Mouse (Mus musculus) layer of hippocampus, postnatal 14 days (tissue): ENCODE results near the gene Tmtc1. TPM values are rescaled to one million over a fixed set of nuclear protein-coding genes. Genes with fewer than 3 reads are reported as not detected.

Source experiments
- DNase-seq, 2 experiments: peaks; one replicate each; pipeline ENCODE4 v3.0.0; 2021 to 2022; ENCODE audit warnings: low spot score in 2 of 2, mixed read lengths in 1 of 2
- total RNA-seq, 2 experiments: library from RNA; stranded (reverse); gene quantifications; 2 replicates each; pipeline ENCODE4 v1.2.3; 2021

Gene Tmtc1
- total RNA-seq, 2 experiments from 2014 or later = 26.4 to 27.1 TPM

GRCm38 (mm10) chr6:148436441-148437001, 7.7 kb downstream of the Tmtc1 start:
- DNase-seq = no peak

- DNase-seq = peak in 1 of 2 experiments; percentile 33
Measured at GRCm38 (mm10) chr6:148421577-148421976, 22.6 kb downstream of the Tmtc1 start.

GRCm38 (mm10) chr6:148420387-148420786, 23.8 kb downstream of the Tmtc1 start:
- DNase-seq = no peak

GRCm38 (mm10) chr6:148416597-148416996, 27.6 kb downstream of the Tmtc1 start:
- DNase-seq = no peak

- no peak for DNase-seq
Measured at GRCm38 (mm10) chr6:148413638-148414037, 30.6 kb downstream of the Tmtc1 start.

GRCm38 (mm10) chr6:148406792-148407490, 37.2 kb downstream of the Tmtc1 start:
- no peak for DNase-seq

- no peak for DNase-seq
Measured at GRCm38 (mm10) chr6:148405599-148405998, 38.6 kb downstream of the Tmtc1 start.

GRCm38 (mm10) chr6:148404500-148404899, 39.7 kb downstream of the Tmtc1 start:
- DNase-seq = no peak

- DNase-seq = no peak
Measured at GRCm38 (mm10) chr6:148403761-148404160, 40.4 kb downstream of the Tmtc1 start.

GRCm38 (mm10) chr6:148401031-148401430, 43.2 kb downstream of the Tmtc1 start:
- no peak for DNase-seq

GRCm38 (mm10) chr6:148399541-148399940, 44.6 kb downstream of the Tmtc1 start:
- DNase-seq = no peak

- no peak for DNase-seq
Measured at GRCm38 (mm10) chr6:148398888-148399287, 45.3 kb downstream of the Tmtc1 start.

GRCm38 (mm10) chr6:148397270-148397669, 46.9 kb downstream of the Tmtc1 start:
- no peak for DNase-seq

GRCm38 (mm10) chr6:148395272-148395671, 48.9 kb downstream of the Tmtc1 start:
- DNase-seq = no peak

GRCm38 (mm10) chr6:148394294-148394693, 49.9 kb downstream of the Tmtc1 start:
- DNase-seq = no peak

- DNase-seq = no peak
Measured at GRCm38 (mm10) chr6:148392147-148392546, 52.0 kb downstream of the Tmtc1 start.

GRCm38 (mm10) chr6:148391286-148391685, 52.9 kb downstream of the Tmtc1 start:
- no peak for DNase-seq

- no peak for DNase-seq
Measured at GRCm38 (mm10) chr6:148390630-148391276, 53.4 kb downstream of the Tmtc1 start.

- no peak for DNase-seq
Measured at GRCm38 (mm10) chr6:148387990-148388389, 56.2 kb downstream of the Tmtc1 start.

GRCm38 (mm10) chr6:148384111-148384895, 59.9 kb downstream of the Tmtc1 start:
- DNase-seq = no peak

- DNase-seq = no peak
Measured at GRCm38 (mm10) chr6:148381163-148381782, 62.9 kb downstream of the Tmtc1 start.
